Mouse (Mus musculus) embryonic fibroblast, embryonic 13.5 days (primary cell): ENCODE measurements around the gene Ambra1.

ENCODE experiments used
- CTCF ChIP-seq: IDR thresholded peaks from 2 replicates; pipeline ENCODE4 v1.5.1; 2011; ENCODE audit warnings: mild to moderate bottlenecking, control low read depth, low read length, moderate library complexity, borderline replicate concordance; ENCODE audit not compliant: insufficient read depth
- POLR2A ChIP-seq: IDR thresholded peaks from 2 replicates; pipeline ENCODE4 v1.6.1; 2011; ENCODE audit warnings: low read depth, mild to moderate bottlenecking, control low read depth, low read length, moderate library complexity

DNA sequence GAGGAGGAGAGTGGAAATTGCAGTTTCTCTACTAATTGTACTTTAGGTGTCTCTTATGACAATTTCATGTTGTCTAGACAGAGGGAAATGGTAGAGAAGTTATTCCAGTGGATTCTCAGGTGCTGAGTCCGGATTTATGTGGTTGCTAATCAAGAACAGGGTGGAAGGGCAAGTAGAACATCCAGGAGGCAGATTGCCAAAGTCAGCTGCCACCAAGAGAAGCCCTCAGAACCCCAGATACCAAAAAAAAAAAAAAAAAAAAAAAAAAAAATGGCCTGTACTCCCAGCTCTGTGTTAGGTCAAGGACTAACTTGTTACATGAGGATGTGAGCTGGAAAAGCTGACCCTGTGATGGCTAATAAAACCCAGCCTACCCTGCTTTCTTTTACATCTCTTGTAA lies 62.4 kb downstream of the Ambra1 start:
- TF ChIP-seq CTCF (no peak), POLR2A (no peak)
